Mouse (Mus musculus) bone marrow macrophage, adult 2 months (primary cell): ENCODE results near the gene Myo15b.

Source experiments
- CTCF ChIP-seq: IDR thresholded peaks from 2 replicates; pipeline ENCODE4 v1.5.1; 2012; ENCODE audit warnings: low read depth, mild to moderate bottlenecking, low read length, moderate library complexity
- POLR2A ChIP-seq: IDR thresholded peaks from 2 replicates; pipeline ENCODE4 v1.6.1; 2012; ENCODE audit warnings: mild to moderate bottlenecking, low read depth, low read length, borderline replicate concordance

- TF ChIP-seq POLR2A, result no peak
- TF ChIP-seq CTCF, result no peak
Observed at GRCm38 (mm10) chr11:115903384-115904230, 45.4 kb downstream of the Myo15b start.
